Mouse (Mus musculus): ENCODE measurements around the gene Gm9195. TPM values are rescaled to one million over a fixed set of nuclear protein-coding genes. Genes with fewer than 3 reads are reported as not detected.

Gene Gm9195
- polyA plus RNA-seq (2014; fragmentation: Nextera tagmentation; extraction: Ambion mirVana): not detected in 2 replicates

DNA sequence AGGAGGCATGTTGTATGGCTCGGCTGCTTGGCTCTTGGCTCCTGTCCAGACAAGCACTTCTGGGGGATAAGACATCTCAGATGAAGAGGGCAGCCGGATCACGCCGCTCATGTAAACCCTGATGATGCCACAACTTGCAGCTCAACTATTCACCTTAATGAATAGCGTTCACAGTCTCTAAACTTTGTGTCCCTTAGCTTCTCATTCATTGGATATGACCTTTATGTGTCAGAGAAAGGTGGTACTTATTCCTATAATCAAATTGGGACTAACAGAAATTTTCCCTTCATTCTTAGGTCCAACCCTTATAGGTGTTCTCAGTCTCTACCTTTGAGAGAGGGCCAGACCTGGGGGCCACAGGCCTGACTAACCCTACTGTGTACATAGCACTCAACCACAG is at the start of gene Gm9195:
Gene Gm9195, minus strand, starts transcription at position 101 of the 400 bp plus-strand sequence.
- WGBS: 81% methylated on average over 5 of the region's 5 CpGs
- Histone ChIP-seq H3K9me3 (replicated peaks; ENCODE audit: control insufficient read depth, low read length) (no peaks in the 10 kb centered on the region), H3K27ac (ENCODE audit: low read depth, low read length) (no peak within 1 kb of the TSS), H3K9ac (ENCODE audit: low read length) (no peak within 1 kb of the TSS), H3K4me3 (ENCODE audit: low read depth, low read length) (no peak within 1 kb of the TSS), H3K4me2 (ENCODE audit: low read length) (no peak within 1 kb of the TSS), H3K36me3 (ENCODE audit: control insufficient read depth, insufficient read depth, low read length) (no peaks in the 10 kb centered on the region), H3K27me3 (replicated peaks; ENCODE audit: control insufficient read depth, insufficient read depth, low read length) (no peaks in the 10 kb centered on the region), H3K4me1 (ENCODE audit: control insufficient read depth, insufficient read depth, low read length) (no peaks in the 10 kb centered on the region)
- DNase-seq (ENCODE audit: low spot score) (no peak), ATAC-seq (no peak)

DNA sequence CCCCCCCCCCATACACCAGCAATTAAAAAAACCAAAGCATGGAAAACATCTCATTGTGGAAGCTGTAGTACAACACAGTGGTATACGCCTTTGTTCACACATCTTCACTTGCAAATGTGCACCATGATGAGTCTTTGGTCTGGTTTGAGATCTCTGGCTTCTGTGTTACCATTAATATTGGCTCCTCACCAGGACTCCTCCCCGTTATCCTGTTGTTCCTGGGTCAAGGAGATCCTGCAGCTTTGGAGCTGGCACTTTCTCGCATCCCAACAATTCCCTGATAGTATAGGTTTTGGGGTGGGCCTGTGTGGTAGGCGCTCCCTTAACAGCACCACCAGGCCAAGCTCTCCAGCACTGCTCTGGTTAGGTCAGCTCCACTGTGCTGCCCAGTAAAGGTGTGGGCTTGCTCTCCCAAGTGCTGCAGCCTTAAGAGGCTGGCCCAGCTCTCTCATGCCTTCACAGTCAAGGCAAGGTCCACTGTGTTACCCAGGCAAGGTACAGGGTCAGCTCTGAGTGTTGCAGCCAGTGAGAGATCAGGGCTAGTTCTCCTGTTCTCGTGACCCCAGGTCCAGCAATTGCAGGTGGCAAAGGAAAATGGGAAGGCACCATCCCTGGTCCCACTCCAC is 44.9 kb upstream of the Gm9195 start:
- Histone ChIP-seq H3K4me2 (ENCODE audit: low read length) (no peak overlapping the region), H3K9ac (ENCODE audit: low read length) (no peak overlapping the region), H3K4me1 (ENCODE audit: control insufficient read depth, insufficient read depth, low read length) (no peaks in the 10 kb centered on the region), H3K36me3 (ENCODE audit: control insufficient read depth, insufficient read depth, low read length) (peaks cover 22% of the 10 kb centered on the region), H3K4me3 (ENCODE audit: low read depth, low read length) (no peak overlapping the region), H3K27me3 (replicated peaks; ENCODE audit: control insufficient read depth, insufficient read depth, low read length) (no peaks in the 10 kb centered on the region), H3K9me3 (replicated peaks; ENCODE audit: control insufficient read depth, low read length) (no peaks in the 10 kb centered on the region), H3K27ac (ENCODE audit: low read depth, low read length) (no peak overlapping the region)
- ATAC-seq: no peak
- WGBS: 83% methylated on average over 5 of the region's 5 CpGs
- DNase-seq (ENCODE audit: low spot score): no peak

DNA sequence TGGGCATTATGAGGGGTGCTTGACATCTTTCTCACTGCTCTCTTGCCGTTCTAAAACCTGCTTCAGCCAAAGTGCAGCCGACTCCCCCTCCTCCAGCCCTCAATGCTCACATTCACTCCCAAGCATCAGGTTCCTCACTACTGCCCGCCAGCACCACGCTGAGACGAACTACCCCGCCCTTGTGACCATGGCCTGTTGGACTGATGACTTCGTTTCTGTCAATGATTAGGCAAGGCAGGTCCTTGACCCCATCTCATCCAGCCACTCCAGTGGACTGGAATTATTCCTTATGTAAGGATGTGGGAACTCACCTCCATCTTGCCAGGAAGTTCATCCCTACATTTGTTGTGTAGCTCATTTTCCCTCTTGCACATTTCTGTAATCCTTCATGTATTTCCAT is 42.2 kb upstream of the Gm9195 start:
- peaks cover under 1% of the 10 kb centered on the region; the same call in 1 of the 2 replicates for H3K36me3 ChIP-seq (ENCODE audit: control insufficient read depth, insufficient read depth, low read length)
- ATAC-seq: no peak
- no peak overlapping the region for H3K9ac ChIP-seq (ENCODE audit: low read length)
- H3K4me2 ChIP-seq (ENCODE audit: low read length): no peak overlapping the region
- no peak for DNase-seq (ENCODE audit: low spot score)
- no peaks in the 10 kb centered on the region for H3K9me3 ChIP-seq (replicated peaks; ENCODE audit: control insufficient read depth, low read length)
- H3K27me3 ChIP-seq (replicated peaks; ENCODE audit: control insufficient read depth, insufficient read depth, low read length): peaks cover 6% of the 10 kb centered on the region; the same call in 1 of the 2 replicates
- H3K4me1 ChIP-seq (ENCODE audit: control insufficient read depth, insufficient read depth, low read length): no peaks in the 10 kb centered on the region
- no peak overlapping the region for H3K4me3 ChIP-seq (ENCODE audit: low read depth, low read length)
- WGBS: 85% methylated on average over 7 of the region's 7 CpGs
- H3K27ac ChIP-seq (ENCODE audit: low read depth, low read length): no peak overlapping the region

DNA sequence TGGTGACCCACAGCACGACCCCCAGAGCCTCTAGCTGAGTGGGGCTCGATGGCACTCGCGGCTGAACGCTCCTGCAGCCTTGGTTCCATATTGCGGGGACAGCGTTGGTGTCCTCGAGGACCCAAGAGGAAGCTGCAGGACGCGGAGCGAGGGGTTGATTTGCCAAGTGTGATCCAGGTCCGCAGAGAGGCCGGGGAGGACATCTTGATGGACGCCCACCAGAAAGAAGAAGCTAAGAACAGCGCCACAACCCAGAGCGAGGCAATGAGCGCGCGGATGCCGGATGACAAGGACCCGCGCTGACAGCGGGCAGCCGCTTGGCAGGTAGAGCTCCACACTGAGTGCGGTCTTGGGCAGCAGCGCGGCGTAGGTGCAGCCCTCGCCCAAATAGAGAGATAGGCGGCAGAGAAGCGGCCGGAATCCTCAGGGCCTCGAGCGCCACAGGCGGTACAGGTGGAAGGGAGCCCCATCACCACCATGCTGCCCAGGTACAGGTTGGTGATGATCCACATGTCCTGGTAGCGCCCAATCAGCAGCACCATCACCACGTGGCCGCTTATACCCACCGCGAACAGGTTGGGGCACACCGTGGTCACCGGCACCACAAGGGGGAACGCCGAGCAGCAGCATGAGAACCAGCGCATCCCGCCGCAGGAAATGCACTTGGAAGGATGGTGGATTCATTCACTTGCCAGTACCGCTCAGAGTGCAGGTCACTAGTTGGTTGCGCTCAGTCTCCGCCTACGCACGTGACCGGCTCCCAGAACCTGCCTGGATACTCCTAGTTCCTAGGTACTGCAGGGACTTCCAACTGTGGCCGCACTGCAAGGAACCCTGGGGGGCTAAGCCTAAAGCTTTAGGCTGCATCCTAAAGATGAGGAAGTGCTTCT is 40.6 kb upstream of the Gm9195 start:
- Histone ChIP-seq H3K4me2 (ENCODE audit: low read length) (peak overlapping the region; percentile 97), H3K9ac (ENCODE audit: low read length) (peak overlapping the region; percentile 54), H3K4me3 (ENCODE audit: low read depth, low read length) (peak overlapping the region; percentile 43), H3K4me1 (ENCODE audit: control insufficient read depth, insufficient read depth, low read length) (no peaks in the 10 kb centered on the region), H3K27me3 (replicated peaks; ENCODE audit: control insufficient read depth, insufficient read depth, low read length) (peaks cover 6% of the 10 kb centered on the region; the same call in 1 of the 2 replicates), H3K27ac (ENCODE audit: low read depth, low read length) (no peak overlapping the region), H3K9me3 (replicated peaks; ENCODE audit: control insufficient read depth, low read length) (no peaks in the 10 kb centered on the region), H3K36me3 (ENCODE audit: control insufficient read depth, insufficient read depth, low read length) (no peaks in the 10 kb centered on the region)
- DNase-seq (ENCODE audit: low spot score): peak; percentile 63
- ATAC-seq: peak; percentile 86
- 3% methylated on average over 54 of the region's 54 CpGs for WGBS

DNA sequence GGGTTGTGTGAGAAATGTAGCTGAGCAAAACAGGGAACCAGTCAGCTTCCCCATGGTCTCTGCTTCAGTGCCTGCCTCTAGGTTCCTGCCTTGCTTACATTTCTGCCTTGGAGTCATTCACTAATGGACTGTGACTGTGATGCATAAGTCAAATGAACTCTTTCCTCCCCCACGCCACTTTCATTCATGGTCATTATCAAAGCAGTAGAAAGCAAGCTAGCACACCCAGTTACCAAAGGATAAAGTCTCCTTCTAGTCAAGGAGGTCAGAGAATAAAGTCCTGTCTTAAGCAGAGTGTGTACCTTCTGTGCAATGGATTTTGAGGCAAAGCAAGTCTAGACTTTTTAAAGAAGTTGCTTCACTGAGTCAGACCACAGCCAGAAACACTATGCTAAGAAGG is 35.5 kb upstream of the Gm9195 start:
- H3K36me3 ChIP-seq (ENCODE audit: control insufficient read depth, insufficient read depth, low read length): no peaks in the 10 kb centered on the region
- WGBS: 84% methylated on average over 1 of the region's 1 CpGs
- H3K27ac ChIP-seq (ENCODE audit: low read depth, low read length): no peak overlapping the region
- no peaks in the 10 kb centered on the region for H3K9me3 ChIP-seq (replicated peaks; ENCODE audit: control insufficient read depth, low read length)
- no peak overlapping the region for H3K4me2 ChIP-seq (ENCODE audit: low read length)
- DNase-seq (ENCODE audit: low spot score) (no peak), ATAC-seq (no peak)
- H3K4me1 ChIP-seq (ENCODE audit: control insufficient read depth, insufficient read depth, low read length): no peaks in the 10 kb centered on the region
- no peak overlapping the region for H3K9ac ChIP-seq (ENCODE audit: low read length)
- no peak overlapping the region for H3K4me3 ChIP-seq (ENCODE audit: low read depth, low read length)
- H3K27me3 ChIP-seq (replicated peaks; ENCODE audit: control insufficient read depth, insufficient read depth, low read length): peaks cover 6% of the 10 kb centered on the region; the same call in 1 of the 2 replicates

DNA sequence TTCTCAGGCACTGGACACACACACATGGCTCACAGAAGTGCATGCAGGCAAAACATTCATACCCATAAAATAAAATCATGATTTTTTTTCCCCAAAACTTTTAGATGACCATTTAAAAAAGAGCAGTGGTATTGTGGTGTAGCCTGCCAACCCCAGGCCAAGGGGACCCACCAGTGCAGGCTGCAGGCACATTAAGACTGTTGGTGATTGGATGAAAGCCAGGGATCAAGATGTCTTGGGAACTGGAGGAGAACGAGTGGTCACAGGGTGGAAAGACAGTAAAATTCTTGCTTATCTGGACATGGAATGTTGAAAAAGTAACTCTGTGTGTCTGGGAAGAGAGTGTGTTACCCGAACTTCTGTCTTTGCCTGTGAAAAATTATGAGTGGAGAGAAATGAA is 27.9 kb upstream of the Gm9195 start:
- Histone ChIP-seq H3K4me2 (ENCODE audit: low read length) (no peak overlapping the region), H3K4me1 (ENCODE audit: control insufficient read depth, insufficient read depth, low read length) (no peaks in the 10 kb centered on the region), H3K27ac (ENCODE audit: low read depth, low read length) (no peak overlapping the region), H3K9ac (ENCODE audit: low read length) (no peak overlapping the region), H3K36me3 (ENCODE audit: control insufficient read depth, insufficient read depth, low read length) (no peaks in the 10 kb centered on the region), H3K9me3 (replicated peaks; ENCODE audit: control insufficient read depth, low read length) (no peaks in the 10 kb centered on the region), H3K4me3 (ENCODE audit: low read depth, low read length) (no peak overlapping the region), H3K27me3 (replicated peaks; ENCODE audit: control insufficient read depth, insufficient read depth, low read length) (no peaks in the 10 kb centered on the region)
- WGBS: 67% methylated on average over 2 of the region's 2 CpGs
- ATAC-seq (no peak), DNase-seq (ENCODE audit: low spot score) (no peak)

DNA sequence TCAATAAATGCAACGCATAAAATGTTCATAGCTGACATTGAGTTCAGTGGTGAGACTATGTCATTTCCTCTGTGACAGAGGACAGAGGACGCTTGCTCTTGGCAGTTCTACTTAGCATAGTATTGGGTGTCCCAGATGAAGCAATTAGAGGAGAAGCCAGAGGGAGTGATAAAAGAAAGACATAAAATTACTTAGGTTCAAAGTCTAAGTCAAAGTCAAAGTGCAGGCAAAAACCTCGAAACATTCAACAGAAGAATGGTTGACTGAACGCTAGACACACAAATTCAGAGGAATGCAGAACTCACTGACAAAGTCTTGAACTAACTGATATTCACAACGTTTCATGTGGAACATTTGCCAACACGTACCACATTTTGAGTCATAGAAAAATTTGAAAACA is 27.1 kb upstream of the Gm9195 start:
- H3K27me3 ChIP-seq (replicated peaks; ENCODE audit: control insufficient read depth, insufficient read depth, low read length): no peaks in the 10 kb centered on the region
- H3K4me2 ChIP-seq (ENCODE audit: low read length): no peak overlapping the region
- H3K9me3 ChIP-seq (replicated peaks; ENCODE audit: control insufficient read depth, low read length): no peaks in the 10 kb centered on the region
- WGBS: 85% methylated on average over 6 of the region's 6 CpGs
- DNase-seq (ENCODE audit: low spot score) (no peak), ATAC-seq (no peak)
- H3K27ac ChIP-seq (ENCODE audit: low read depth, low read length): no peak overlapping the region
- no peaks in the 10 kb centered on the region for H3K4me1 ChIP-seq (ENCODE audit: control insufficient read depth, insufficient read depth, low read length)
- H3K4me3 ChIP-seq (ENCODE audit: low read depth, low read length): no peak overlapping the region
- H3K9ac ChIP-seq (ENCODE audit: low read length): no peak overlapping the region
- no peaks in the 10 kb centered on the region for H3K36me3 ChIP-seq (ENCODE audit: control insufficient read depth, insufficient read depth, low read length)

DNA sequence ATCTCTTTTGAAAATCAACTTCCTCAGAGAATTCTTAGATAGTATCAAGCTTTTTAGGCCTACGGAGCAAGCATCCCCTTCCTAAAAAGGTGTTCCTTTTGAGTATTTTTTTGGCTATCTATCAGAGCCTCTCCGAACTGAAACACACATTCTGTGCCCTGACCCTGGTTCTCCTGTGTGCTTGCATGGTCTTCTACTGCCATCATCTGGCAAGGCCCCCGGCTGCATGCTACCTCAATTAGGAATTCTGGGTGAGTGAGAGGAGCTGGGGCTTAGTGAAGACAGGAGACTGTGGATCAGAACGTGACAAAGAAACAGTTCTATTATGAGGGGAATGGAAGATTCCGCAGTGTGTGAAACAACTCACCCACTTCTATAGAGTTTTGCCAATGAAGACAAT is 24.7 kb upstream of the Gm9195 start:
- H3K27ac ChIP-seq (ENCODE audit: low read depth, low read length): no peak overlapping the region
- no peak overlapping the region for H3K4me3 ChIP-seq (ENCODE audit: low read depth, low read length)
- DNase-seq (ENCODE audit: low spot score): peak; percentile 65
- H3K9ac ChIP-seq (ENCODE audit: low read length): no peak overlapping the region
- H3K27me3 ChIP-seq (replicated peaks; ENCODE audit: control insufficient read depth, insufficient read depth, low read length): no peaks in the 10 kb centered on the region
- H3K9me3 ChIP-seq (replicated peaks; ENCODE audit: control insufficient read depth, low read length): no peaks in the 10 kb centered on the region
- no peak overlapping the region for H3K4me2 ChIP-seq (ENCODE audit: low read length)
- H3K4me1 ChIP-seq (ENCODE audit: control insufficient read depth, insufficient read depth, low read length): no peaks in the 10 kb centered on the region
- ATAC-seq: no peak; the same call in 1 of the 2 replicates
- H3K36me3 ChIP-seq (ENCODE audit: control insufficient read depth, insufficient read depth, low read length): no peaks in the 10 kb centered on the region
- WGBS: 20% methylated on average over 5 of the region's 5 CpGs

Data from forebrain, embryonic 14.5 days (tissue).